Mouse (Mus musculus): Measurements from ENCODE around the gene Adam15. TPM values are rescaled to one million over a fixed set of nuclear protein-coding genes. Genes with fewer than 3 reads are reported as not detected.

Adam15 gene
- 10 to 100 TPM; 95.0 TPM for total RNA-seq (2021)
- long read RNA-seq, experiment 1, transcript Adam15-201 (23 exons, 2,975 nt), result major isoform, 18 of 75 reads
- long read RNA-seq, experiment 1, partial matches to known transcripts, result 17 of 75 reads
- long read RNA-seq, experiment 1, other reads (novel, unspliced or antisense), result 39 of 75 reads
- long read RNA-seq, experiment 2, transcript Adam15-201 (23 exons, 2,975 nt), result major isoform, 12 of 71 reads
- long read RNA-seq, experiment 2, partial matches to known transcripts, result 12 of 71 reads
- long read RNA-seq, experiment 2, other reads (novel, unspliced or antisense), result 42 of 71 reads

DNA sequence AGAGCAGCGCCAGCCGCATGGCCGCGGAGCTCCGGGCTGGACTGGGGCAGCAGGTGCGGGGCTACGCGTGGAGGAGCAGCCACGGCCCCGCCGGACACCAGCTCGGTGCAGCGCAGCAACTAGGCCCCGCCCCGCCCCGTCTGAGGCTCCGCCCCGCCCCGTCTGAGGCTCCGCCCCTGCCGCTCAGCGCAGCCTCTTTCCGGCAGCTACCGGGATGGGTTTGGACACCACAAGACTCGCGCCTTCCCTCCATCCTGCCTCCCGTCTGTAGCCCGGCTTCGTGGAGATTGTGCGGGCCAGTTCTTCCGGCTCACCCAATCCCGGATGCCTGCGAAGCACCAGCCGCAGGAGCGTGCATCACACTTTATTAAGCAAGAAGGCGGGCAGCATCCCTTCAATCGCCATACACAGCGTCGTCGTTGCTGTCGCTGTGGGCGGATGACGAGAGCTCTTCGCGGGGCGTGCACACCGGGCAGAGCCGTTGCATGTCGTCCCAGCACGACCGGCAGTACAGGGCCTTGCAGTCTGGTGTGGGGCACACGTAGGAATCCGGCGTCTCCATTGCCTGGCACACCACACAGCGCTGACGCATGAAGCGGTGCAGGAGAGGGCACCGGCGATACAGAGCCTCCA is at the start of gene Adam15:
Gene Adam15 (minus strand): TSS at position 128 of the 633 bp plus-strand sequence.
- intact Hi-C loops (cut with DNase I), result loop anchor here (5.0 to 10.0 kb wide), 2 partner anchors 33 to 135 kb away; no protein-coding TSS in a partner anchor

DNA sequence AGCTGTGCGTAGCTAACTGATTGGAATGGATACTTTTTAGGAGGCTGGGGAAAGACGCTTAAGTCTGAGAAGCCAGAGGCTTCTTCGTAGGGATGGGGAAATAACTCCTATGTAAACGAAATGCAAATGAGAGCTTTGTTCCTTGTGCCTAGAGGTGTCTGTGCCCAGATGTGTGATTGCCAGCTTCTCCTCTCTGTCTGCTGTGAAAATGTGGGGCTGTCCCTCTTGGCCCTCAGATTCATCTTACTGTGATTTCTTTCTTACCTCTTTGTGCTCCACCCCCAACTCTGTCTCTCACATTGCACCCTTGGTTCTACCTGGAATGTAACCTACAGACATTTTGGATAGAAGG is 46.8 kb upstream of the Adam15 start:
- no peak for DNase-seq (ENCODE audit: low spot score in 2 of 2)
- intact Hi-C loops (cut with DNase I), result no loop called here

More for the DNA sequence above, at the start of gene Adam15:
- peak; percentile 89 to 93 for DNase-seq (ENCODE audit: low spot score in 2 of 2)

DNA sequence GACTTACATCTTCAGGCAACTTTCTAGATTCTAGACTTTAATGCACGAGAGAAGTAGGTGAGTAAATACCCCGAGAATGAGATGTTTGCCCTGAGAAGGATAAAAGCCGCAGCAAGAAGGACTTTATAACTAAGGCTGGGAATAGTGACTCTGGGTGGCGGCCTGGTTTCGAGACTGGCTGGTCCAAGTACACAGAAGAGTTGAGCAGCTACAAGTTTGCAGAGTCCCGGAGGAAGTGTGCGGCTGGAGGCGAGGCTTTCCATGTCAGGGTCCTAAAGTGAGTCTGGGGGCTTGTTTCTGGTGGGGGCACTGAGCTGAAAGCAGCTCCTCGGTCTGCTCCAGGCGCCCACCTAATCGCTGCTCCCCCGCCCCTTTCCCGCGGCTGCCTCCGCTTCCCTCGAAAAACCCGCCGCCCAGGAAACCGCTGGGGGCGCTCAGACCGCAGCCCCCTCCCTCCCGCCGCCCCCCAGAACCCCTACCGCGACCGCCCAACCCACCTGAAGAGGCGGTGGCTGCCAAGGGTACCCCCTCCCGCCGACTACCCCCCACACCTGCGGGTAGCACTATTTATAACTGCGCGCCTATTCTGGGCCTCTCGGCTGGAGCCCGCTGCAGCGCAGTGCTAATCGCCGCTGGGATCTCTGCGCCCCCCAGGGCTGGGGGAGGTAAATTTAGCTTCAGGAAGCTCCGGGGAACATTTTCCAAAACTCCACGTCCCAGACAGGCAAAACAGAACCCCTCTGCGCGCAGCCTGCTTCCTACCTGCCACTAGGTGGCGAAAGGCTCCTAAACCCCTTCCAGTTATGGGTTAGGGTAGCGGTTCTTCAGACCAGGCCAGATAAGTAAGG is 46.2 kb upstream of the Adam15 start:
- DNase-seq (ENCODE audit: low spot score in 2 of 2), result peak; percentile 33 to 64
- intact Hi-C loops (cut with DNase I), result no loop called here

DNA sequence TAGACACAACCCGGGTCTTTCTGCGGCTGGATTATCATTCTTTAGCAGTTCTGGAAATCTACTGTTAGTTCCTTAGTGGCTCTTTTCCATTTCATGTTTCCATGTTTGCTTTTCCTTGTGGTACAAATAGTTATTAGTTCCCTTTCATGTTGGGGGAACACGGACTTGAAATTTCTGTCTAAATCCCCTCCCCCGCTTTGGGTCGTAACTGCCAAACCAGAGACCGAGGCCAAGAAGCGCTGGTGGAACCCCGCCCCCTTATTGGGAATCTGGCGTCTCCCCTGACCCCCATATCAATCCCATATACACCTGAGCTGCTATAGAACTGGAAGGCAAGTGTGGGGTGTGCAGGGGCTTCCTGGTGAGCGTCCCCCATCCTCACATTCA is 45.6 kb upstream of the Adam15 start:
- DNase-seq (ENCODE audit: low spot score in 2 of 2), result no peak
- intact Hi-C loops (cut with DNase I), result no loop called here

DNA sequence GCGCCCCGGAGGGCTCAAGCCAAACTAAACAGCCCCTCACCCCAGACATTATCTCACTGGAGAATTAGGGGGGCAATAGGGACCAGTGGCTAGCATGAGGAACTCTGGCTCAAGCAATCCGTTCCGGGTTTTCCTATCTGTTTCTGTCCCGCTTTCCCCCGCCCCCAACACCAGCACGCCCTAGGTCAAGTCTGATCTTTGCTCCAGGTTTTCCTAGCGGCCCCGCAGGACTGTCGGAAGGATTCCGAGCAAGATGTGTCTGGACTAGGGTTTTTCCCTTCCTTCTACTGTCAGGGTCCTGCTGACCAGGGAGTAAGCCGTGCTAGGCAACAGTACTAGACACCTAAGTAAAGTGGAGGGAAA is 45.1 kb upstream of the Adam15 start:
- DNase-seq (ENCODE audit: low spot score in 2 of 2), result peak; percentile 60 to 69
- intact Hi-C loops (cut with DNase I), result no loop called here

DNA sequence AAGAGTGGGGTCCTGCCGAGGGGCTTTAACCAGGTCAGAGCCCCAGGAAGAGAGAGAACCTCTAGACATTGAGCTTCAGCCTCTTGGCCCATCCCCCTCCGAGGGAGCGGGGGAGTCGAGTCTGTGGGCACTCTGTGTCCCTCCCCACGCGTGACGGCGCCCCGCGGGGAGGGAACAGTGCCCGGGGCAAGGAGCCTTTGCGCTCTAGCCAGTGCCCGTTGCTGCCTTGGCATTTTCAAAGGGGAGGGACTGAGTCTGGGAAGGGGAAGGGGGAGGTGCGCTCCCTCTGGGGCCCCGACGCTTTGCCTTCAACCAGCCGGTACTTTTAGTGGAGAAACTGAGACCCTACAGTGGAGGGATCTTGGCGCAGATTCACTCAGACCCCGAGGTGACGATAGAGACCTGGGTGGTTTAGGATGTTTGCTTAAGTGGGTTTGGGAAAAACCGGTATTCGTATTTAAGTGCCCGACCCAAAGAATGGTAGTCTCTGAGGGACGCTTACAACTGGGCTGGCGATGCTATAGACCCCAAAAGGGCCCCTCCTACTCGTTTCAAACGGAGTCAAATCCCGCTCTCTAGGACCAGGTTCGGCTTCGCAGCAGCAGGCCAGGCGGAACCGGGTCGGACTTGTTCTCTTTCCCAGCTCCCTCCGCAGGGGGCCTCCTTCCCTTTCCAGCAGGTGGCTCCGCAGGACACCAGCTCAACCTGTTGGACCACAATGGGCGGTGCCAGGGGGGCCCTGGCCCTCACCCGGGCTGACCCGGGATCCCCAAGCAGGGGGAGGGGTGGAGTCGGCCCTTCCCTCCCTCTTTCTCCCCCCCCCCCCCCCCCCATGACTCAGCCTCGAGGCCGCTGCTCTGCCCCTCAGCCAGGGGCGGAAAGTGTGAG is 44.5 kb upstream of the Adam15 start, which contains the start of gene Zbtb7b:
Gene Zbtb7b (minus strand): TSS at position 771 of the 888 bp plus-strand sequence.
- intact Hi-C loops (cut with DNase I), result no loop called here
- peak; percentile 49 to 67 for DNase-seq (ENCODE audit: low spot score in 2 of 2)

DNA sequence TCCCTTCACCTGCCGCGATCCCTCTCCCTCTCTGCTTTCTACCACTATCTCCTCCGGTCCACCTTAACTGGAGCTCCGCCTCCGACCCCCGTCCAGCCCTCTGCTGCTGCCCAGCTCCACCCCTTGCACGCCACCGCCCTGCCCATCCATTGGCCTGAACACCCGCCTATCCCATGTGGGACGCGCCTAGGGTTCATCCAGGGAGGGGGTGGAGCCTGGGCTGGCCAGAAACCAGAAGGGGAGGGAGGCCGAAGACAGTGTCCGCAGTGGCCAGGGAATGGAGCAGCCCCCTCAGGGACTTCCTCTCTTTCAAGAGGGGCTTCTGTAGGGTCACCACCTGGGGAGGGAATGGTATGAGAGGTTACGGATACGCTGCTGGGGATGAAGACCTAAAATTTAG is 43.8 kb upstream of the Adam15 start:
- peak; percentile 95 to 97 for DNase-seq (ENCODE audit: low spot score in 2 of 2)
- intact Hi-C loops (cut with DNase I), result no loop called here

DNA sequence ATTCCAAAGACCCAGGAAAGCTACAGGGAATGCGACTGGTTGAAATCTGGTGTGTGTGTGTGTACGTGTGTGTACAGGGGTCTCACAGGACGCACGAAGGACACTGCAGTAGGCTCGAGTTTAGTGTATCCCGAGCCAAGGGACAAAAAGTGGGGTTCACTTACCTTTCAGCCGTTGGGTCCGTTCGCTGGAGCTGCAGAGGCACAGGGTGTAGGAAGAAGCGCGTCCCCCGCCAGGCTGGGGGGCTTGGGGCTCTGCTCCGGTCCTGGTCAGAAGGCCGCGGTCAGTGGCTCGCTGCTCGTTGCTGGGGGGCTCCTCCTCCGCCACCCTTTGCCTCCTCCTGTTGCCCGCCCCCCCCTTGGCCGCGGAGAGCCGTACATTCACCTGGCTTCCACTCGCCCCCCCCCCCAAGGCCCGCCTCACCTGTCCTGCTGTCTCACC is 43.1 kb upstream of the Adam15 start:
- intact Hi-C loops (cut with DNase I), result no loop called here
- no peak for DNase-seq (ENCODE audit: low spot score in 2 of 2)

DNA sequence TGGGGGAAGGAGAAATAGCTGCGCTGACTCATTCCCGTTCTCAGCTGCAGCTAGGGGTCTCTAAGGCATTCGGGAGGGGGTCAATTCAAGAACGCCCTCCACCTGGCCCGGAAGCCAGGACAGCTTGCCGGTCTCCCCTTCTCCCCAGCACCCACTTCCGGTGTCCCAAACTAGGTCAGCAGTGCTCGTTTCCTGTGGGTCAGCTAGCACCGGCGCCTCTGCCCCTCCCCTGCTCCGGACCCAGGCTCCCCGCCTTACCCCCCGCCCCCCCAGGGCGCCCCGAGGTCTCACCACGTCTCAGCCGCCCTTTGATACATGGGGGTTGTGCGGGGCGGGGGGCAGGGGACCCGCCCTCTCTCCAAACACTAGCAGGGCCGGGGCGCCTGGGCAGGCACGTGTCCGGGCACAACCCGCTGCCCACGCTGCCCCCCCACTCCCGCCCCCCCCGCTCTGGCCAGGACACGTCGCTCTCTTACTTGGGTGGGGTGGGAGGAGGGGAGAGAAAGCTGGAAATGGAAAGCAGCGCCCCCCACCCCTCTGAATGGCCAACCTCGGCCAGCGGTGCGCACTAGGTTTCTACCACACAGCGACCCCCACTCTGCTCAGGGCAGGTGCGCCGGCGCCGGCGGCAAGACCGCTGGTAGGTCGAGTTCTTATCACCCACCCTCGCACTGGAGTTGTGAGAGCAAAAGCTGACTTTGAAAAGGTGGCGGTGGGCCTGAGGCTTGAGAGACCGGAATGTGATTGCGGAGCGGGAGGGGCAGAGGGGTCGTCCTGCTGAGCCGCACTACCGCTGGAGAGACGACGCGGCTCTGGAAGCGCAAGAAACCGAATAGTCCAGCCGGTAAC is 42.1 kb upstream of the Adam15 start:
- peak in 1 of 2 experiments; percentile 48 for DNase-seq (ENCODE audit: low spot score in 2 of 2)

DNA sequence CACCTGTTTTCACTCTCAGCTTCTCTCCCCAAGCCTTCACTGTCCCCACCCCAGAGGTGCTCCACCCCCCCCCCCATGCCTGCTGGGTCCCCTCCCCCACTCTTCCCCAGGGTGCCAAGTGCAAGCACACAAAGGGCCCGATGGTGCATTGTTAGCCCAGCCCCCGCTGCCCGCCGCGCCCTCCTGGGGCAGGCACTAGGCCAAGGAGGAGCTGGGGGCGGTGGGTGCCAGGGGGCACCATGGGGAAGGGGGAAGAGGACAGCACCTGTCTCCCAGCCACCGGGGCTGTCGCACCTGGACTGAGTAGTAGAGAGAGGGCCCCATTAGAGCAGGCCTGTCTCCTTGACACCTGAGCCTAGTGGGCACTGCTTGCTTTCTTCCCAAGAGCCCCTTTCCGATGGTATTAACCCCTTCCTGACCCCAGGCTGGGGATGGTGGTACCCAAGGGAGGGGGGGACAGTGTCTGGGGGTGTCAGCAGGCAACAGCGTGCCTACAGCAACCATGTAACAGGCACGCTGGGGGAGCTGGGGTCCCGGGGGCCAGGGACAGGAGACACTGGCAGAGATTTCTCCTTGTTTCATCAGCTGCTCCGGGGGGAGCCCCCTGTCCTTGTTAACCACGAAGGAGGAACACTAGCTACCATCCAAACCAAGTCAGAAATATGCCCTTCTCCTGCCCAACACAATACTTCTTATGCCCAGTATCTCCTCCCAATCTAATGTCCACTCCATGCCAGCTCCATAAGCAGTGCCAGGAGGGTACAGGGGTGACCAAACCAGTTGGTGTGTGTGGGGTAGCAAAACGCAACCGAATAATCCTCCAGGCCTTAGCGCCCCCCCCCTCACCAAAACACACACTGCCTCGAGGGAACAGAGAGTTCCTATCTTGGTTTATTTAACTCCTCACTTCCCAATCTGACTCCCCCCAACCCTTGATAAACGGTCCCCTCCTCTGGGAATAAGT is 41.2 kb upstream of the Adam15 start:
- intact Hi-C loops (cut with DNase I), result no loop called here
- DNase-seq (ENCODE audit: low spot score in 2 of 2), result peak in 1 of 2 experiments; percentile 17

More for the DNA sequence above, 42.1 kb upstream of the Adam15 start:
- intact Hi-C loops (cut with DNase I), result no loop called here

DNA sequence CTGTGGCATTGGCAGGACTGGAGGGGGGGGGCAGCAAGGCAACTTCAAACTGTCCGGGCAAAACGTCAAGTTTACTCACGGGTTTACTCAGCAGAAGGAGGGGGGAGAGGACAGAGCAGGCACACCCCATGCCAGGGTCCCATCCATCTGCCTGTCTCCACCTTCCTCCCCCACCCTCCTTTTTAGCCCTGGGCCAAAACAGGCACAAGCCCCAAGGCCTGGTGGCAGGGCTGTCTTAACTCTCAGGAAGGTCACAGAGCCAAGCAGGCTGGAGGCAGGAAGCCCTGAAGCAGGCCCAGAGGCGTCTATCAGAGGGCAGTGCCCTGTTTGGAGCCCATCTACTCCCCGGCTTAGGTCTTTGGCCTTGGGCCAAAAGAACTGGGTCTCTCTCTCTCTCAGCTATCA is 40.3 kb upstream of the Adam15 start:
- intact Hi-C loops (cut with DNase I), result no loop called here
- no peak for DNase-seq (ENCODE audit: low spot score in 2 of 2)

DNA sequence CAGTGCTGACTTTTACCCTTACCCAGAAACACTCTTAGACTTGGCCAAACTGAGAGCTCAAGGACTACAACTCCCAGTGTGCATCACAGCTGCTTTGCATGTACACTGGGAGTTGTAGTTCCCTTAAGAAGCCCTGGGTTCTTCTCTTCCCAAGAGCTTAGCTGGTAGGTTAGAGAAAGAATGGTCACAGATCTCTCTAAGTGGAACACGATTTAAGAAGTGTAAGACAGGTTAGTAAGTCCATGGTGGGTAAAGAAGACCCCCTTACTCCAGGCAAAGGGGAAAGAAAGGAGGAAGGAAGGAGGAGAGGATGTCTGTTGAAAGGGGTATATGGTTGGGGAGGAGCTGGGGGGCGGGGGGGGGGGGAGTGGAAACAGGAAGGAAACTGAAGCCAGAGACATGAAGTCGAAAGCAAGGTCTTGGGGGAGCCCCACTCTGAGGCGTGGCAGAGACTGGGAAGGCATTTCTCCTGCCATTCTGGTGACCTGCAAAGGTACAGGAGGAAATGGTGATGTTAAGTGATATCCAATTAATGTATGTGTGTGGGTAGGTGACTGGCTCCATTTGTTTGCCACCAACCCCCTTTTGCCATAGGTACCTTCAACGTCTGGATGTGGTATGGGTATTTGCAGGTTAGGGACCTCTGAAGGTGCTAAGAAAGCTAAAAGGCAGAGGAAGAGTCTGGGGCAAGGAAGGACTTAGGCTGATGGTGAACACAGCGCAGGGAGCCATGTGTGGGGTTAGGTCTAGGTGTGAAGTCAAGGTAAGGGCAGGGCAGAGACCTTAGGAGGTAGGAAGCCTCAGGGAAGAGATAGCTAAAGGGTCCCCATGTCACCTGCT is 39.3 kb upstream of the Adam15 start:
- intact Hi-C loops (cut with DNase I), result no loop called here
- DNase-seq (ENCODE audit: low spot score in 2 of 2), result peak; percentile 45 to 54

DNA sequence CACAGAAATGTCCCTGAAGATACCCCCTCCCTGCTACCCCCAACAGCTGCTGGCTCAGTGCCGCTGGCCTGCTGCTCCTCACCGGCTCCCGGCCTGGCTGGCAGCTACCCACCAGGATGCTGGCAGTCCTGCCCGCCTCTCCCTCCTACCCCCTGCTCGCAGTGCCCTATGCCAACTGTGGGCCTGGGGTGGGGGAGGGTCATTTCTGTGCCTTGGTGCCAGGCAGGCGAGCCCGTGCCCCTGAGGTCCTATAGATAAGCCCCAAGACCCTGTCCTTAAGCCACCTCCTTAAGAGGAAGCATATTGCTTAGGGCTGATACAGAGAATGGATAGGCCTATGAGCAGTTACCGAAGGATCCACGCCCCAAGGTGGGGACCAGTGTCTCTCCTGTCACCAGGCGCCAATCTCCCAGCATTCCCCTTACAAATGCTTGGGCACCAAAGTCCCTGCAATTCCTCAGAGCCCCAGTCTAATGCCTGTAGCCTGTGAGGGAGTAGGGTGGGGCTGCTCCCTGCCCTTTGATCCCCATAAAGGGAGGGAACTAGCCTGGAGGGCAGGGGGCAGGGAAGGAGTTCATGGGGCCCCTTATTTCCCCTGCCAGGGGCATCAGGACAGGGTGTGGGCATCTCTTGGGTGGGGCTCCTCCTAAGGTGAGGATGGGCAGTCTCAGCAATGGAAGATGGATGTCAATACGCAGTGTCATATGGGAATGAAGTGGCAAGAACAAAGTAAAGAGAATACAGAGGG is 38.5 kb upstream of the Adam15 start:
- intact Hi-C loops (cut with DNase I), result no loop called here
- DNase-seq (ENCODE audit: low spot score in 2 of 2), result peak; percentile 40 to 45

DNA sequence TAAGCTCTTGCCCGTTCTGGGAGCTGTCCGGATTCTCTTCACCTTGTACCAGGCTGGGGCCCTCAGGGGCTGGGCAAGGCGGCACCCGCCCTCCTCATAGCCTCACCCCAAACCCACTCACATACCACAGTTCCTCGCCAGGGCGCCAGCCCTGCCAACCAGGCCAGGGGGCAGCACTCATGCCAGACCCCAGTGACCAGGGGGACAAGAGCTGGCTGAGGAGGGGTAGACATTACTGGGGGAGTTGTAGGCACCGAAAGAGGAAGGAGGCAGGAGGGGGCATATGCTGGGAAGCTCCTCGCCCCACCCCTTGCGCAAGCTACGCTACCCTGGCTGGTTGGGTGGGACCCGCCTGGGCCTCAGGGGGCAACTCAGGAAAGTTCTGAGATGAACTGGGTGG is 37.8 kb upstream of the Adam15 start:
- DNase-seq (ENCODE audit: low spot score in 2 of 2), result no peak
- intact Hi-C loops (cut with DNase I), result no loop called here

Measured in left cerebral cortex, postnatal 14 days (tissue).